Mouse (Mus musculus) midbrain, embryonic 16.5 days (tissue): ENCODE results near the gene Gm20388. TPM values are rescaled to one million over a fixed set of nuclear protein-coding genes. Genes with fewer than 3 reads are reported as not detected.

ENCODE experiments used
- ATAC-seq: fragments of 200-750 bp; cut with Nextera tagmentation; 2 replicates; pipeline ENCODE4 v1.8.0; 2017; ENCODE audit warnings: moderate TSS enrichment
- H3K27ac ChIP-seq: fragments of 300-500 bp; sonication (generic); 2 replicates; pipeline ENCODE4 v1.5.1; 2014; ENCODE audit warnings: mild to moderate bottlenecking, low read length, mixed read lengths
- H3K27me3 ChIP-seq: fragments of 300-500 bp; sonication (generic); 2 replicates; pipeline ENCODE4 v1.6.1; 2014; ENCODE audit warnings: low read depth, low read length, mixed read lengths; ENCODE audit not compliant: control insufficient read depth, insufficient read depth
- H3K36me3 ChIP-seq: fragments of 300-500 bp; sonication (generic); 2 replicates; pipeline ENCODE4 v1.6.1; 2014; ENCODE audit warnings: mild to moderate bottlenecking, low read length, moderate library complexity, mixed read lengths; ENCODE audit not compliant: control insufficient read depth, insufficient read depth
- H3K4me1 ChIP-seq: fragments of 300-500 bp; sonication (generic); 2 replicates; pipeline ENCODE4 v1.6.1; 2014; ENCODE audit warnings: mild to moderate bottlenecking, low read length, mixed read lengths; ENCODE audit not compliant: control insufficient read depth, insufficient read depth
- H3K4me2 ChIP-seq: fragments of 300-500 bp; sonication (generic); 2 replicates; pipeline ENCODE4 v1.6.1; 2014; ENCODE audit warnings: mild to moderate bottlenecking, low read length, mixed read lengths
- H3K4me3 ChIP-seq: fragments of 300-500 bp; sonication (generic); 2 replicates; pipeline ENCODE4 v1.5.1; 2014; ENCODE audit warnings: low read depth, mild to moderate bottlenecking, low read length, moderate library complexity, mixed read lengths
- H3K9ac ChIP-seq: fragments of 300-500 bp; sonication (generic); 2 replicates; pipeline ENCODE4 v1.6.1; 2014; ENCODE audit warnings: low read depth, low read length, mixed read lengths
- H3K9me3 ChIP-seq: fragments of 300-500 bp; sonication (generic); replicated peaks from 2 replicates; pipeline ENCODE4 v1.6.1; 2014; ENCODE audit warnings: mild to moderate bottlenecking, low read length, mixed read lengths; ENCODE audit not compliant: control insufficient read depth, poor library complexity, severe bottlenecking
- WGBS: fragments of 180-500 bp; shearing (Covaris S2); extraction: QIAGEN DNeasy Blood & Tissue Kit; methylation state at CpG from one replicate; pipeline ENCODE4 v1.1.7; 2014; 5-methylcytosine and 5-hydroxymethylcytosine counted together
- polyA plus RNA-seq: library from polyadenylated mRNA; unstranded; fragments of >200 nt; fragmentation: Nextera tagmentation; extraction: Ambion mirVana; gene quantifications from 2 replicates; pipeline ENCODE4 v1.2.1, GENCODE M21; 2015

The Gm20388 gene
- polyA plus RNA-seq, 1 experiment from 2014 or later: 7.5 TPM

- no peaks in the 10 kb centered on the region for H3K4me1 ChIP-seq
- ATAC-seq: no peak
- H3K27ac ChIP-seq: no peak overlapping the region
- no peaks in the 10 kb centered on the region for H3K36me3 ChIP-seq
- H3K4me3 ChIP-seq: no peak overlapping the region
- no peak overlapping the region for H3K4me2 ChIP-seq
- WGBS: 84% methylated on average over 6 of the region's 6 CpGs
- no peaks in the 10 kb centered on the region for H3K27me3 ChIP-seq
- no peaks in the 10 kb centered on the region for H3K9me3 ChIP-seq
- no peak overlapping the region for H3K9ac ChIP-seq
These were observed 2125.7 kb downstream of the Gm20388 start for GRCm38 (mm10) chr8:122036325-122036724.

- Histone ChIP-seq H3K4me2 (no peak overlapping the region), H3K36me3 (no peaks in the 10 kb centered on the region), H3K27me3 (no peaks in the 10 kb centered on the region), H3K9ac (no peak overlapping the region), H3K4me1 (no peaks in the 10 kb centered on the region), H3K27ac (no peak overlapping the region), H3K9me3 (no peaks in the 10 kb centered on the region), H3K4me3 (no peak overlapping the region)
- ATAC-seq: no peak
- WGBS: 88% methylated on average over 7 of the region's 7 CpGs
These were observed 2126.6 kb downstream of the Gm20388 start for GRCm38 (mm10) chr8:122037279-122037678.

- no peaks in the 10 kb centered on the region for H3K9me3 ChIP-seq
- H3K4me1 ChIP-seq: no peaks in the 10 kb centered on the region
- 89% methylated on average over 6 of the region's 6 CpGs for WGBS
- no peak for ATAC-seq
- no peaks in the 10 kb centered on the region for H3K27me3 ChIP-seq
- H3K27ac ChIP-seq: no peak overlapping the region
- H3K4me2 ChIP-seq: no peak overlapping the region
- no peak overlapping the region for H3K9ac ChIP-seq
- H3K4me3 ChIP-seq: no peak overlapping the region
- H3K36me3 ChIP-seq: no peaks in the 10 kb centered on the region
These were observed 2127.4 kb downstream of the Gm20388 start for GRCm38 (mm10) chr8:122038076-122038475.

- Histone ChIP-seq H3K36me3 (no peaks in the 10 kb centered on the region), H3K9ac (no peak overlapping the region), H3K4me1 (no peaks in the 10 kb centered on the region), H3K27ac (no peak overlapping the region), H3K27me3 (no peaks in the 10 kb centered on the region), H3K4me3 (no peak overlapping the region), H3K9me3 (no peaks in the 10 kb centered on the region), H3K4me2 (no peak overlapping the region)
- no peak for ATAC-seq
- 81% methylated on average over 4 of the region's 4 CpGs for whole genome bisulfite sequencing
These were observed 2128.8 kb downstream of the Gm20388 start for GRCm38 (mm10) chr8:122039452-122039851.

GRCm38 (mm10) chr8:122047206-122047870 is 2136.7 kb downstream of the Gm20388 start:
- H3K27ac ChIP-seq: no peak overlapping the region
- no peak overlapping the region for H3K4me3 ChIP-seq
- H3K9ac ChIP-seq: no peak overlapping the region
- H3K36me3 ChIP-seq: no peaks in the 10 kb centered on the region
- ATAC-seq: no peak
- no peaks in the 10 kb centered on the region for H3K4me1 ChIP-seq
- no peaks in the 10 kb centered on the region for H3K9me3 ChIP-seq
- no peak overlapping the region for H3K4me2 ChIP-seq
- no peaks in the 10 kb centered on the region for H3K27me3 ChIP-seq
- 54% methylated on average over 15 of the region's 15 CpGs for WGBS

- Histone ChIP-seq H3K27me3 (no peaks in the 10 kb centered on the region), H3K4me1 (no peaks in the 10 kb centered on the region), H3K4me2 (no peak overlapping the region), H3K36me3 (no peaks in the 10 kb centered on the region), H3K4me3 (no peak overlapping the region), H3K9me3 (no peaks in the 10 kb centered on the region), H3K27ac (no peak overlapping the region), H3K9ac (no peak overlapping the region)
- WGBS: 91% methylated on average over 4 of the region's 4 CpGs
- no peak for ATAC-seq
These were observed 2138.6 kb downstream of the Gm20388 start for GRCm38 (mm10) chr8:122049266-122049665.

- H3K9me3 ChIP-seq: no peaks in the 10 kb centered on the region
- no peaks in the 10 kb centered on the region for H3K27me3 ChIP-seq
- no peaks in the 10 kb centered on the region for H3K4me1 ChIP-seq
- ATAC-seq: no peak
- H3K36me3 ChIP-seq: no peaks in the 10 kb centered on the region
- H3K4me2 ChIP-seq: no peak overlapping the region
- 58% methylated on average over 2 of the region's 2 CpGs for WGBS
- H3K4me3 ChIP-seq: no peak overlapping the region
- H3K9ac ChIP-seq: no peak overlapping the region
- no peak overlapping the region for H3K27ac ChIP-seq
These were observed 2139.3 kb downstream of the Gm20388 start for GRCm38 (mm10) chr8:122049923-122050322.

- no peak for ATAC-seq
These were observed 2140.0 kb downstream of the Gm20388 start for GRCm38 (mm10) chr8:122050620-122051019.

GRCm38 (mm10) chr8:122055321-122055720 is 2144.7 kb downstream of the Gm20388 start:
- H3K4me2 ChIP-seq: no peak overlapping the region
- H3K36me3 ChIP-seq: no peaks in the 10 kb centered on the region
- H3K9me3 ChIP-seq: no peaks in the 10 kb centered on the region
- H3K9ac ChIP-seq: 0 out of 2 replicates have a peak overlapping the region, but pooled peaks have one; percentile 26
- no peak overlapping the region for H3K4me3 ChIP-seq
- no peaks in the 10 kb centered on the region for H3K27me3 ChIP-seq
- peaks cover 4% of the 10 kb centered on the region; the same call in 1 of the 2 replicates for H3K4me1 ChIP-seq
- ATAC-seq: no peak
- H3K27ac ChIP-seq: no peak overlapping the region
- WGBS: 58% methylated on average over 10 of the region's 10 CpGs

More at GRCm38 (mm10) chr8:122050620-122051019, 2140.0 kb downstream of the Gm20388 start:
- Histone ChIP-seq H3K4me3 (no peak overlapping the region), H3K27me3 (no peaks in the 10 kb centered on the region), H3K4me1 (peaks cover 4% of the 10 kb centered on the region; the same call in 1 of the 2 replicates), H3K36me3 (no peaks in the 10 kb centered on the region), H3K4me2 (no peak overlapping the region), H3K27ac (no peak overlapping the region), H3K9me3 (no peaks in the 10 kb centered on the region), H3K9ac (no peak overlapping the region)
- 86% methylated on average over 9 of the region's 9 CpGs for WGBS
